Mouse (Mus musculus): ENCODE measurements around the gene Podxl2.

Gene Podxl2

GRCm38 (mm10) chr6:88855636-88856035 lies 19.2 kb downstream of the Podxl2 start:
- in situ Hi-C loops (cut with MboI; ENCODE audit: unreplicated experiment in 2 of 2): loop anchor here (5.0 to 25.0 kb wide), 4 partner anchors 37 to 743 kb away; no protein-coding TSS in a partner anchor

- in situ Hi-C loops (cut with MboI; ENCODE audit: unreplicated experiment in 2 of 2): loop anchor here (10.0 to 25.0 kb wide), 2 partner anchors 670 to 742 kb away; no protein-coding TSS in a partner anchor
Measured at GRCm38 (mm10) chr6:88854509-88854908, 20.3 kb downstream of the Podxl2 start.

- in situ Hi-C loops (cut with MboI; ENCODE audit: unreplicated experiment in 2 of 2): loop anchor here (10.0 to 25.0 kb wide), 2 partner anchors 665 to 738 kb away; no protein-coding TSS in a partner anchor
Measured at GRCm38 (mm10) chr6:88850034-88850433, 24.8 kb downstream of the Podxl2 start.

GRCm38 (mm10) chr6:88849270-88849669 lies 25.6 kb downstream of the Podxl2 start:
- in situ Hi-C loops (cut with MboI; ENCODE audit: unreplicated experiment in 2 of 2): no loop called here

GRCm38 (mm10) chr6:88847571-88847970 lies 27.3 kb downstream of the Podxl2 start:
- in situ Hi-C loops (cut with MboI; ENCODE audit: unreplicated experiment in 2 of 2): no loop called here

GRCm38 (mm10) chr6:88844901-88845565 lies 29.8 kb downstream of the Podxl2 start:
- in situ Hi-C loops (cut with MboI; ENCODE audit: unreplicated experiment in 2 of 2): no loop called here

GRCm38 (mm10) chr6:88843781-88844725 lies 30.8 kb downstream of the Podxl2 start:
- in situ Hi-C loops (cut with MboI; ENCODE audit: unreplicated experiment in 2 of 2): no loop called here

GRCm38 (mm10) chr6:88843241-88843640 lies 31.6 kb downstream of the Podxl2 start:
- in situ Hi-C loops (cut with MboI; ENCODE audit: unreplicated experiment in 2 of 2): no loop called here

- in situ Hi-C loops (cut with MboI; ENCODE audit: unreplicated experiment in 2 of 2): no loop called here
Measured at GRCm38 (mm10) chr6:88842731-88843151, 32.1 kb downstream of the Podxl2 start.

- in situ Hi-C loops (cut with MboI; ENCODE audit: unreplicated experiment in 2 of 2): no loop called here
Measured at GRCm38 (mm10) chr6:88841781-88842689, 32.8 kb downstream of the Podxl2 start, which contains the start of gene Abtb1. Gene Abtb1, minus strand, starts transcription at chr6:88841984.

- in situ Hi-C loops (cut with MboI; ENCODE audit: unreplicated experiment in 2 of 2): no loop called here
Measured at GRCm38 (mm10) chr6:88841514-88841780, 33.4 kb downstream of the Podxl2 start.

- in situ Hi-C loops (cut with MboI; ENCODE audit: unreplicated experiment in 2 of 2): no loop called here
Measured at GRCm38 (mm10) chr6:88840791-88841513, 33.9 kb downstream of the Podxl2 start.

- in situ Hi-C loops (cut with MboI; ENCODE audit: unreplicated experiment in 2 of 2): no loop called here
Measured at GRCm38 (mm10) chr6:88840211-88840610, 34.6 kb downstream of the Podxl2 start.

- in situ Hi-C loops (cut with MboI; ENCODE audit: unreplicated experiment in 2 of 2): no loop called here
Measured at GRCm38 (mm10) chr6:88839135-88839970, 35.5 kb downstream of the Podxl2 start.

- in situ Hi-C loops (cut with MboI; ENCODE audit: unreplicated experiment in 2 of 2): no loop called here
Measured at GRCm38 (mm10) chr6:88838613-88839012, 36.2 kb downstream of the Podxl2 start.

GRCm38 (mm10) chr6:88837999-88838398 lies 36.8 kb downstream of the Podxl2 start:
- in situ Hi-C loops (cut with MboI; ENCODE audit: unreplicated experiment in 2 of 2): no loop called here

GRCm38 (mm10) chr6:88836178-88836819 lies 38.5 kb downstream of the Podxl2 start:
- in situ Hi-C loops (cut with MboI; ENCODE audit: unreplicated experiment in 2 of 2): no loop called here

GRCm38 (mm10) chr6:88835047-88835446 lies 39.8 kb downstream of the Podxl2 start:
- in situ Hi-C loops (cut with MboI; ENCODE audit: unreplicated experiment in 2 of 2): no loop called here
